Mouse (Mus musculus) lung, adult 2 months (tissue): ENCODE measurements around the gene Plod2. TPM values are rescaled to one million over a fixed set of nuclear protein-coding genes. Genes with fewer than 3 reads are reported as not detected.

Experiments
- DNase-seq: peaks from one replicate; pipeline ENCODE4 v3.0.0; 2022
- H3K4me1 ChIP-seq: fragments of 200-500 bp; 2 replicates; pipeline ENCODE4 v1.6.1; 2011; ENCODE audit warnings: low read length; ENCODE audit not compliant: control insufficient read depth, insufficient read depth
- H3K4me3 ChIP-seq: fragments of 200-500 bp; replicated peaks from 2 replicates; pipeline ENCODE3; 2011; ENCODE audit warnings: low read depth, mild to moderate bottlenecking, control low read depth, low read length; ENCODE audit errors: extremely low read depth
- CTCF ChIP-seq: fragments of 200-500 bp; IDR thresholded peaks from 2 replicates; pipeline ENCODE4 v1.5.1; 2011; ENCODE audit warnings: mild to moderate bottlenecking, low read length, control low read depth; ENCODE audit not compliant: insufficient read depth
- POLR2A ChIP-seq: fragments of 200-500 bp; IDR thresholded peaks from 2 replicates; pipeline ENCODE4 v1.6.1; 2011; ENCODE audit warnings: low read depth, mild to moderate bottlenecking, control low read depth, low read length, borderline replicate concordance; ENCODE audit errors: extremely low read depth
- WGBS: fragments of 180-500 bp; shearing (Covaris S2); methylation state at CpG from one replicate; pipeline ENCODE4 v1.1.7; 2018; 5-methylcytosine and 5-hydroxymethylcytosine counted together
- polyA plus RNA-seq: library from polyadenylated mRNA; depleted of rRNA; stranded (reverse); fragments of >200 nt; gene quantifications from 2 replicates; pipeline ENCODE4 v1.2.3, GENCODE M21; 2012

Gene Plod2
- polyA plus RNA-seq, 1 experiment = 15.4 TPM

DNA sequence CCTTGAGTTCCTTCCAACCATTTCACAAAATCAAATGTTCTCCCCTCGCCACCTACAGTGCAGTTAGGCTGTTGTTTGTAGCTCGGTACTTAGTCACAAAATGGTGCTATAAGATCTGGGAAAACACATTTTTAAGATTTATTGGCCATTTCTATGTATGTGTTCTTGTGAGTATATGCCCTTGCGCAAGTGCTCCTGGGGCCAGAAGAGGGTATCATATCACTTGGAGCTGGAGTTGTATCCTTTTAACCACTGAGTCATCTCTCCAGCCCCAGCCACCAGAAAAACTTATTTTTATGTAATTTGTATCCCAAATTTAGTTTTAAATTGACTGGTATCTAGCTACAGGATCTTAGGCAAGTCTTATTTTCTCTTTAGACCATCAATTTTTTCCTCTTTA is 26.8 kb downstream of the Plod2 start:
- Histone ChIP-seq H3K4me3 (no peak overlapping the region), H3K4me1 (no peaks in the 10 kb centered on the region; the same call in 1 of the 2 replicates)
- DNase-seq = no peak
- WGBS = 95% methylated on average over 3 of the region's 3 CpGs
- TF ChIP-seq CTCF (no peak), POLR2A (no peak)

DNA sequence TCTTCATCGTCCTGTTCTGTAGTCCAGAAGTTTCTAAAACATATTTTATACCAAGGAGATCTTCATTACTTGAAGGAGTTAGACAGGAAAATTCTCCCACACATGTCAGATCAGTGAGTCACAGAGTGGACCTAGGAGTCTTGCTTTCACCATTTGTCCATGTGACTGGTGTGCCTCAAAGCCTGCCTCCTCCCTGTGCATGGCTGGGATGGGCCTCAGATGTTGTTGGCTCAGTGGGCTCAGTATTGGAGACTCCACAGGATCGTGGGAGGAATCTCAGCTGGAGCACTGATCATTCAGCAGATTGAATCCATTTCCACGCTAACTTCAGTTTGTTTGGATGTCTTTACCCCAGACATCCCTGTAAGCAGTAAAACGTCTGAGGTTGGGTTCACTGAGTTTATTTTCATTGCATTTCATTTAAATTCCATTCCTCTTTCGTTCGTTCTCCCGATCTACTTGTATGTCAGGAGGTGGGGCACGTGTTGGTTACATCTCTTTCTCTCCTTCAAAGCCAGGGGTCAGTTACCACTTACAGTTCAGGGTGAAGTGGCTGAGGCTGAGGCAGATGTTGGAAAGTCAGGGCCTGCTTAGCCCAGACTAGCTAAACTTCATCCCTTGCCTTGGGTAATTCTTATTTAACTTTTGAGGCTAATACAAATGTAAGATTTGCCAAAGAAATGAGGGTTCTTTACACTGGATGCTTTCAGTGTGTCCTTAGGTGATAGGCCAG is 30.5 kb downstream of the Plod2 start:
- 66% methylated on average over 8 of the region's 8 CpGs for WGBS
- no peak for DNase-seq
- H3K4me1 ChIP-seq = no peaks in the 10 kb centered on the region
- H3K4me3 ChIP-seq = no peak overlapping the region
- TF ChIP-seq CTCF = no peak
- TF ChIP-seq POLR2A = no peak

DNA sequence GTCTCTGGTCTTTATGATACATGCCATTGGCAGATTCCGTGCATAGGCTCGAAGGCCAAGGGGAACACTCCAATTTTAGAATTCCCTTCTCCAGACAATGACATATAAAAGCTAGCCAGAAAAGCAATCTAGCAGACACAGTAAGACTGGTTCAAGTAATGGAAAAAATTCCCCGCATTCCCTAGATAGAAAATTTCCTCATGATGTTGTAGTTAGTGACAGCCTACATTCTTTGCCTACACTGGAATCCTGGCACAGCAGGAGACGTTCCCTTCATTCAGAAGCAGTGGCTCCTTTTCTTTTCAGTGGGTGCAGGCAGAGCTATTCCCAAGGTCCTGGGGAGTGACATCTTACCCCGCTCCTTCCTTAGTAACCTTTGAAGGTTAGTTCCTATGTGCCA is 41.9 kb downstream of the Plod2 start:
- DNase-seq = no peak
- WGBS = 71% methylated on average over 5 of the region's 5 CpGs
- Histone ChIP-seq H3K4me3 (no peak overlapping the region), H3K4me1 (no peaks in the 10 kb centered on the region)
- no peak for TF ChIP-seq POLR2A
- no peak for TF ChIP-seq CTCF

DNA sequence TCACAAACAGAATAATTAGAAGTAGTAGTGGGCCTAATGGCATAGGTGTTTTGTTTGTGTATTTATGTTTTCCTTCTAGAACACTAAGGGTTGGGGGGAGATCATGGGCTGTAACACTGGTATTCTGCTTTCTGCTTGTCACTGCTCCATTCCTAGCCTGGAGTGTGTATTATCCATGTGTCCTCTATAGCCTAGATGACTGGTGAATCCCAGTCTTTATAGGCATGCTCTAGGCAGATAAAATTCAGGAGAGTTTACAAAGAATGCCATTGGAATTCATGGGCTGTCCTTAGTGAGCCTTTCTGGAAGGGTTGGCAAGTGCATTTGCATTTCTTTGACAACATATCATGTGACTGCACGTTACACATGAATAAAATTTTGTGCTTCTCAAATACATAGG is 44.0 kb downstream of the Plod2 start:
- DNase-seq = no peak
- Histone ChIP-seq H3K4me1 (no peaks in the 10 kb centered on the region), H3K4me3 (no peak overlapping the region)
- no peak for TF ChIP-seq CTCF
- no peak for TF ChIP-seq POLR2A
- WGBS = 83% methylated on average over 1 of the region's 1 CpGs

DNA sequence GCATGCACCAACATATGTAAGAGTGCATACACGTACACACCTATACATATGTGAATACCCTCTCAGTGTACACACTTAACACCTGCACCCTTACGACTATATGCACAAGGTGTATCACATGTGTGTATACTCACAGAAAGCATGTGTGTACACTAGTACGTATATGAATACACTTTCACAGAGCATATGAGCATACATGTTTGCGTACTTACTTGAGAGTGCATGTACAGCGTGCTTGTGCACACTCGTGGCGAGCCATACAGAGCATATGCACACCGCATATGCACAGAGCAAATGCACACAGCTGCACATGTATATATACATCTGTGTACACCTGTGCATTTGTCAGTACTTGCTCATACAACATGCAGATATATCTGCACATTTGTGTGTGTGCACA is 45.4 kb downstream of the Plod2 start:
- DNase-seq = no peak
- TF ChIP-seq POLR2A = no peak
- no peak for TF ChIP-seq CTCF
- H3K4me3 ChIP-seq = no peak overlapping the region
- no peaks in the 10 kb centered on the region for H3K4me1 ChIP-seq
- WGBS = 95% methylated on average over 8 of the region's 8 CpGs

- WGBS = 100% methylated on average over 1 of the region's 1 CpGs
- Histone ChIP-seq H3K4me3 (no peak overlapping the region), H3K4me1 (no peaks in the 10 kb centered on the region)
- no peak for DNase-seq
- TF ChIP-seq CTCF = no peak
- TF ChIP-seq POLR2A = no peak
Observed at GRCm38 (mm10) chr9:92588226-92588625, 46.2 kb downstream of the Plod2 start.

GRCm38 (mm10) chr9:92589021-92589420 is 47.0 kb downstream of the Plod2 start:
- DNase-seq = no peak
- whole genome bisulfite sequencing = 89% methylated on average over 5 of the region's 5 CpGs
- TF ChIP-seq CTCF (no peak), POLR2A (no peak)
- Histone ChIP-seq H3K4me3 (no peak overlapping the region), H3K4me1 (no peaks in the 10 kb centered on the region)

DNA sequence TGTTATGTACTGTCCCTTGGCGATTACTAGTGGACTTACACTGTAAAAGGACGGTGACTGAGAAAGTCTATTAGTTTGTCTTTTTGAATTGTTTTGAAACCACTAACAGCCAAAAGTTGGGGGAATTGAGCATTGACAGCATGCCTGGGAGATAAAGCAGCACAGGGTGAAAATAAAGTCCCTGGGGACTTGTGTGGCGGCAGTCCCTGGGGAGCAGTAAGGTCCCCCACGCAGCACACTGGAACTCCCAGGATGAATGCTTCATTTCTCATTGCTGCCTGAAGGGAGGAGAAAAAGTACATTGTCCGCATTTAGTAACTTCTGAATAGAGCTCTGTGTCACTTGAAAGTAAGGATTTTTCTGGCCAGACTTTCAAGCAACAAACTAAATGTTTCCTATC is 49.5 kb downstream of the Plod2 start:
- no peak for DNase-seq
- WGBS = 83% methylated on average over 5 of the region's 5 CpGs
- no peak for TF ChIP-seq POLR2A
- no peak for TF ChIP-seq CTCF
- H3K4me3 ChIP-seq = no peak overlapping the region
- no peaks in the 10 kb centered on the region for H3K4me1 ChIP-seq

GRCm38 (mm10) chr9:92592757-92593156 is 50.7 kb downstream of the Plod2 start:
- Histone ChIP-seq H3K4me1 (no peaks in the 10 kb centered on the region), H3K4me3 (no peak overlapping the region)
- TF ChIP-seq POLR2A = no peak
- no peak for TF ChIP-seq CTCF
- WGBS = 92% methylated on average over 8 of the region's 8 CpGs
- DNase-seq = no peak

DNA sequence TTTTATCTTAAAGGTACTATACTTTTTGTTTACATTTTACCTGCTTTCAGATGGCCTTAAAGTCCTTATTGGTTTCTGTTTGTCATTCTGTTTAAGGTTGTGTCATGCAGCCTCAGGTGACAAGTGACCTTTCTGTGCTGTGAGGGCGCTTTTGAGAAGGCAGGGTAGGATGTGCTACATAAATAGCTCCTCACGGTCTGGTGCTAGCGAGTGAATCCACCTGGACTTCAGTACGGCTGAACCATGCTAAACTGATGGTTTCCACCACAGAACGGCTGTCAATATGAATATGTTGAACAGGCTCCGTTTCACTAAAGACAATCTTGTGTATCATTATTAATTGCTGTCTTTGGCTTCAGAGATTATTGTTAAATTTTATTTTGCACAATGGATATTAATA is 52.5 kb downstream of the Plod2 start:
- TF ChIP-seq CTCF (no peak), POLR2A (no peak)
- H3K4me1 ChIP-seq = no peaks in the 10 kb centered on the region
- WGBS = 62% methylated on average over 6 of the region's 6 CpGs
- H3K4me3 ChIP-seq = no peak overlapping the region
- no peak for DNase-seq

- H3K4me3 ChIP-seq = no peak overlapping the region
- no peak for DNase-seq
- no peak for TF ChIP-seq POLR2A
- TF ChIP-seq CTCF = no peak
- WGBS = 63% methylated on average over 4 of the region's 4 CpGs
- H3K4me1 ChIP-seq = no peaks in the 10 kb centered on the region
Observed at GRCm38 (mm10) chr9:92595296-92595695, 53.3 kb downstream of the Plod2 start.
